Mouse (Mus musculus) kidney, embryonic 14.5 days (tissue): ENCODE measurements around the gene BC034090. TPM values are rescaled to one million over a fixed set of nuclear protein-coding genes. Genes with fewer than 3 reads are reported as not detected.
A peak's percentile ranks its signal among the peaks of the same experiment; 100 is the strongest.

ENCODE experiments used
- ATAC-seq: fragments of 200-750 bp; cut with Nextera tagmentation; 2 replicates; pipeline ENCODE4 v1.8.0; 2017; ENCODE audit warnings: moderate number of reproducible peaks, mild to moderate bottlenecking, moderate TSS enrichment, moderate library complexity; ENCODE audit not compliant: low FRiP score, low TSS enrichment
- H3K27ac ChIP-seq: fragments of 300-500 bp; sonication (generic); 2 replicates; pipeline ENCODE4 v1.5.1; 2014; ENCODE audit warnings: low read depth, mild to moderate bottlenecking, low read length, moderate library complexity, mixed read lengths
- H3K27me3 ChIP-seq: fragments of 300-500 bp; sonication (generic); 2 replicates; pipeline ENCODE4 v1.6.1; 2014; ENCODE audit warnings: mild to moderate bottlenecking, low read length; ENCODE audit not compliant: control insufficient read depth, insufficient read depth
- H3K36me3 ChIP-seq: fragments of 300-500 bp; sonication (generic); 2 replicates; pipeline ENCODE4 v1.6.1; 2014; ENCODE audit warnings: low read length, mixed read lengths; ENCODE audit not compliant: control insufficient read depth, insufficient read depth
- H3K4me1 ChIP-seq: fragments of 300-500 bp; sonication (generic); 2 replicates; pipeline ENCODE4 v1.6.1; 2014; ENCODE audit warnings: low read length, mixed read lengths; ENCODE audit not compliant: control insufficient read depth, insufficient read depth
- H3K4me2 ChIP-seq: fragments of 300-500 bp; sonication (generic); replicated peaks from 2 replicates; pipeline ENCODE4 v1.6.1; 2014; ENCODE audit warnings: low read depth, mild to moderate bottlenecking, low read length
- H3K4me3 ChIP-seq: fragments of 300-500 bp; sonication (generic); 2 replicates; pipeline ENCODE4 v1.5.1; 2014; ENCODE audit warnings: mild to moderate bottlenecking, low read length
- H3K9ac ChIP-seq: fragments of 300-500 bp; sonication (generic); 2 replicates; pipeline ENCODE4 v1.6.1; 2014; ENCODE audit warnings: low read depth, mild to moderate bottlenecking, low read length, moderate library complexity
- H3K9me3 ChIP-seq: fragments of 300-500 bp; sonication (generic); 2 replicates; pipeline ENCODE4 v1.6.1; 2016; ENCODE audit warnings: low read length; ENCODE audit not compliant: control insufficient read depth
- WGBS: fragments of 180-500 bp; shearing (Covaris S2); extraction: QIAGEN DNeasy Blood & Tissue Kit; methylation state at CpG from one replicate; pipeline ENCODE4 v1.1.7; 2014; 5-methylcytosine and 5-hydroxymethylcytosine counted together
- polyA plus RNA-seq: library from polyadenylated mRNA; unstranded; fragments of >200 nt; fragmentation: Nextera tagmentation; extraction: Ambion mirVana; gene quantifications from 2 replicates; pipeline ENCODE4 v1.2.1, GENCODE M21; 2014

Gene BC034090
- 4.7 and 4.9 TPM in 2 replicates for polyA plus RNA-seq

DNA sequence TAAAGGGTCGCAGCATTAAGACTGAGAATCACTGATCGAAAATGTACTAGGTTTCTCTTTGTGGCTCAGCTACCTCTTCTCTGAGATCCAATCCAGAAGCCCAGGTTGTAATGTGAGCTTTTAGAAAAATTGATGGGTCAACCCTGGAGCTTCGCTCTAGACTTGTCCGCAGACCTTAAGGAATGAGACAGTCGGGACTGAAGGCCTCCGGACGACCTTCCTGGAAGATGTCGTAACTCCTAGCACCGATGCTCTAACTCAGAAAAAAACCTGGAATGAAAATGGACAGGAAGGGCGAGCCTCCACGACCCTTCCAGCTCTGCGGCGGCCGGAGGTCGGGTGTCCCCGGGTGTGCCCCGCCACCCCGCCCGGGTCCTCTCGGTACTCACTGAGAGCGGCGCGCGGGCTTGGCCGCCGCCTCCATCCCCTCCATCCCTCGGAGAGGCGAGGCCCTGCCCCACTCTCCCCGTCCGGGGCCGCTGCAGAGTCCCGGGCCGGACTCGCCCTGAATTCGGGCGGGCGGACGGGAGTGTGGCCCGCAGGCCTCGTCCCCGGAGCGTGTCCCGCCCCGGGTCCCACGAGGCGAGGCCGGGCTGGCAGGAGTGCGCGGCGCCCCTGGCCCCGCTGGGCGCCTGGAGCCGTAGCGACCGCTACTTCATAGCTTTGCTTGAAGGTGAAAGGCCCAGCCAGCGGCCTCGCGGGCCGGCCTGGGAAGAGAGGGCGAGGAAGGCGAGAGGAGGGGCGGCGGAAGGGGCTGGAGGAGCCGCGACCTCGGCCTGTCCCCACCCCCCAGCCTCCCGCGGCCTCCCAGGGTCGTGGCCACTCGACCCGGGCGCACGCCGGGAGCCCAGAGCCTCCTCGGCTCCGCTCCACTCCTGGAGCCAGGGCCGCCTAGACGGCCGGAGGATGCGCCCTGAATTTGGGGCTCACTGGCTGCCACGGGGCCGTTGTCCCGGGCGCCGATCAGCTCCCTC is at the start of gene BC034090:
Gene BC034090, minus strand, starts transcription at position 648 of the 974 bp plus-strand sequence.
- 1% methylated on average over 78 of the region's 85 CpGs for WGBS
- peaks cover 13% of the 10 kb centered on the region; the same call in 1 of the 2 replicates for H3K36me3 ChIP-seq
- H3K9me3 ChIP-seq: no peaks in the 10 kb centered on the region
- peak within 1 kb of the TSS; percentile 97 for H3K4me2 ChIP-seq
- H3K9ac ChIP-seq: peak within 1 kb of the TSS; percentile 85
- H3K4me1 ChIP-seq: peaks cover 5% of the 10 kb centered on the region
- H3K27me3 ChIP-seq: no peaks in the 10 kb centered on the region; the same call in 1 of the 2 replicates
- peak within 1 kb of the TSS; percentile 47; the same call in 1 of the 2 replicates for H3K27ac ChIP-seq
- ATAC-seq: peak; percentile 82
- H3K4me3 ChIP-seq: peak within 1 kb of the TSS; percentile 65

DNA sequence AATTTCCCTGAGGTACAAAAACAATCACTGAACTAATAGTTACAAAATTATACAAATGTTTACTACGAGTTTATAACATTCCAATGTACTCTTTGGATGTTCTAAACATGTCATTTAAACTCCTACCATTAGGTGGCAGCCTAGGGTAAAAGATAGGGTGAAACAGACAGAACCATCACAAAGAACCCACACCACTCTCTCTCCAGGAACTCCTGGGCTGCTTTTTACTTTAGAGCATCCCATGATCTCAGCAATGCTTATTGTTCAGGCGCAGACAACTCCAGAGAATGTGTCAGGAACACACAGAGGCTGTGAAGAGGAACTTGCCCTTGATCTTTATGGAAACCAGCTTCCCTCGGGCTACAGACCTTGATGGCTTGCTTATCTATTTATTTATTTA is 49.2 kb upstream of the BC034090 start:
- 16% methylated on average over 3 of the region's 3 CpGs for WGBS
- Histone ChIP-seq H3K27ac (no peak overlapping the region), H3K9me3 (no peaks in the 10 kb centered on the region), H3K9ac (no peak overlapping the region), H3K36me3 (peaks cover 9% of the 10 kb centered on the region; the same call in 1 of the 2 replicates), H3K4me2 (no peak overlapping the region), H3K4me1 (no peaks in the 10 kb centered on the region), H3K27me3 (no peaks in the 10 kb centered on the region), H3K4me3 (no peak overlapping the region)
- peak; percentile 85 for ATAC-seq

DNA sequence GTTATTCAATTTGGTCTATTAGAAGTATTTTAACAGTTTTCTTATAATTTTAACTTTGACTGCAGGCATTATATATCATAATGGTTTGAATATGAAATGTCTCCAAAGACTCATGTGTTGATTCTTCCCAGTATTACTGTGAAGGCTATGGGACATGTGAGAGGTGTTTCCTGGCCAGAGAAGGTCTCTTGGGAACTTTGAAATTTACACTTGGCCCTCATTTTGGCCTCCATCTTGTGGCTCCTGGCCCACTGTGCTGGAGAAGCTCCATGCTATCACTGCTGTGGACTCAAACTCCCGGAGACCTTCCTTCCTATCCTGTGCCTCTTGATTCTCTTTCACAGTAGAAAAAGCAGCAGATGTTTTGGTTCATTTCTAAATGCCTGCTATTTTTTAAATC is 45.2 kb upstream of the BC034090 start:
- Histone ChIP-seq H3K36me3 (peaks cover 9% of the 10 kb centered on the region; the same call in 1 of the 2 replicates), H3K27ac (no peak overlapping the region), H3K4me3 (no peak overlapping the region), H3K4me2 (no peak overlapping the region), H3K9me3 (no peaks in the 10 kb centered on the region), H3K4me1 (no peaks in the 10 kb centered on the region), H3K9ac (no peak overlapping the region), H3K27me3 (no peaks in the 10 kb centered on the region)
- WGBS: 94% methylated on average over 1 of the region's 1 CpGs
- no peak for ATAC-seq

DNA sequence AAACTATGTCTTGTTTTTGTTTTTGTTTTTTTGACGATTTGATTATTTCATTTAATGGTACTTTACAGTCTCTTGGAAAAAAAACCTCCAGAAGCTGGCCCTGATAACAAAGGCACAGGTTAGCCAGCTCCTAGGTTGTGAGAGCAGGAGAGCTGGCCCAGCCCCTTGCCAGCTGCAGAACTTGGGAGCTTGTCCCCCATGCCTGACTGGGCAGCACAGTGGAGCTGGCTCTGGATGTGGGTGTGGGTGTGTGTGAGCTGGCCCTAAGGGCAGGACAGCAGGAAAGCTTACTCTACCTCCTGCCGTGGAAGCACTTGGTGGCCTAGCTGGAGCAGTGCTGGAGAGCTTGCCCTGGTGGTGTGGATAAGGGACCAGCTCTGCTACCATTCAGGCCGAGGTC is 43.8 kb upstream of the BC034090 start:
- H3K27me3 ChIP-seq: no peaks in the 10 kb centered on the region
- H3K4me3 ChIP-seq: no peak overlapping the region
- ATAC-seq: no peak
- no peaks in the 10 kb centered on the region for H3K4me1 ChIP-seq
- H3K27ac ChIP-seq: no peak overlapping the region
- H3K9me3 ChIP-seq: no peaks in the 10 kb centered on the region
- no peak overlapping the region for H3K4me2 ChIP-seq
- no peak overlapping the region for H3K9ac ChIP-seq
- H3K36me3 ChIP-seq: peaks cover 9% of the 10 kb centered on the region; the same call in 1 of the 2 replicates
- 77% methylated on average over 3 of the region's 3 CpGs for whole genome bisulfite sequencing

DNA sequence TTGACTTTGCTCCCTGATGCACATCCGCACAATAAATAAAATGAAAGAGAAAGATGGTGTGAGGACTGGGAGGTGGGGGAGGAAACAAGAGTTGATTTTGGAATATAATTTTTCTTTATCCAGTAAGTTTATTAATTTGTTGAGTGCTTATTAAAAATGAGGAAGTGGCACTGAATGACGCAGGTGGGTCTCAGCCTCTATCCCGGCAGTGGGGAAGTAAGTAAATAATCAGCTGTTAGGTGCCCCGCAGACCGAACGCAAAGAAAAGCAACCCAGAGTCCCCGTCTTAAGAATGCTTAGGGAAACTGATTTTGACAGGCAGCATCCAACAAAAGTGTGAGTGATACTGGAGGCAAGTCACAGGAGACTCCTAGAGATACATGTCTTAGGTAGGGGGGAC is 39.6 kb upstream of the BC034090 start:
- WGBS: 91% methylated on average over 7 of the region's 7 CpGs
- H3K9me3 ChIP-seq: no peaks in the 10 kb centered on the region
- ATAC-seq: no peak
- H3K4me2 ChIP-seq: no peak overlapping the region
- H3K27ac ChIP-seq: no peak overlapping the region
- H3K4me1 ChIP-seq: no peaks in the 10 kb centered on the region
- no peaks in the 10 kb centered on the region for H3K27me3 ChIP-seq
- H3K9ac ChIP-seq: no peak overlapping the region
- H3K36me3 ChIP-seq: peaks cover 4% of the 10 kb centered on the region; the same call in 1 of the 2 replicates
- H3K4me3 ChIP-seq: no peak overlapping the region

DNA sequence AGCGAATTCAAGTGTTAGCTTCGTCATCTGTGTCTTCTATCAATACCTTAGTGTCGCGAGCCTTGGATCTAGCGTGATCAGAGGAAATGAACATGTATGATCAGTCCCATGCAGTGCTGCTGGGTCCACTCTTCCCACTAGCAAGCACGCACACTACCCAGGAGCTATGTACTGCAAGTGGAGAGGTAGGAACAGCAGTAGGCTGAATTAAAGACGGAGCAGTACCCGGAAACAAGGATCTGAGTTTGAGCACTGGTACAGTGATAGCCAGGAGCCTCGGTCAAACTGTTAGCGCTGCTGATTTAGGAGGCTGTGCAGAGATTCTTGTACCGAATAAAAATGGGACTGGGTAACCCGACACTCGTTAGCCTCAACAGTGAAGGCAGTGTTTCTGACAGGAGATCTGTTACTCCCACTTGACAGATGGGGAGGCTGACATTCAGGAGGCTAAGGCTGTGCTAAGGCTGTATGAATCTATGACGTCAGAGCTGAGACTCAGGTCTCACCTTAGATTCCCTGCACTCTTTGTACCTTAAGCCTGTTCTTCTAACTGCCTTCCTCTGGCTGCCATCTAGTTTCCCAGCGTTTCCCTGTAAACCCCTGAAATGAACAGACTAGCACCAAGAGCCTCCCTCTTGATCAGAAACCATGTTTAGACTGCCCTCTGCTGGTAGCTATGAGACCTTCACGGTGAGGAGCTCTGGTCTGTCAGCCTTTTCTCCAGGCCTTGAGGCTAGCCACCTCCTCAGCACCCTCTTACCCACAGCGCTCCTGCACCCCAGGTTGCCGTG is 37.0 kb upstream of the BC034090 start:
- Histone ChIP-seq H3K27ac (no peak overlapping the region), H3K9ac (no peak overlapping the region), H3K4me3 (no peak overlapping the region), H3K4me1 (no peaks in the 10 kb centered on the region), H3K36me3 (peaks cover 4% of the 10 kb centered on the region; the same call in 1 of the 2 replicates), H3K9me3 (no peaks in the 10 kb centered on the region), H3K27me3 (no peaks in the 10 kb centered on the region), H3K4me2 (no peak overlapping the region)
- ATAC-seq: peak; percentile 92
- 43% methylated on average over 18 of the region's 18 CpGs for WGBS

DNA sequence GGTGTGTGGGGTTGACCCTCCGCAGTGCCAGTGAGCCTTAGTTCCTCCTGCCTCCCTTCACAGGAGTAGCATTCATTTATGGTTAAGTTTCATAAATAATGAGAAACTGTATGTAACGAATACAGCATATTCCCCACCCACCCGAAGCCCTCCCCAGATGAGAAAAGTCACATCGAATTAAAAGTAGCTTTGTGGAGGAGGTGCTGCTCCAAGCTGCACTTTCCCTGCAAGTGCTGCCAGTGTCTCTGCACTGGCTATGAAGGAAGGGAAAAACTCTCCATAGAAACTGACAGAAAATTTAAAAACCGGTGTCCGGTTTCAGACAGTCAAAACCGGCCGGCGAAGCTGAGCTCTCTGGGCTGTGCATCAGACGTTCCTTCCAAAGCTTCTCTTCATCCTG is 36.1 kb upstream of the BC034090 start:
- Histone ChIP-seq H3K9ac (no peak overlapping the region), H3K4me3 (no peak overlapping the region), H3K27ac (no peak overlapping the region), H3K4me2 (no peak overlapping the region), H3K36me3 (peaks cover 4% of the 10 kb centered on the region; the same call in 1 of the 2 replicates), H3K27me3 (no peaks in the 10 kb centered on the region), H3K9me3 (no peaks in the 10 kb centered on the region), H3K4me1 (no peaks in the 10 kb centered on the region)
- ATAC-seq: no peak
- WGBS: 41% methylated on average over 10 of the region's 10 CpGs

DNA sequence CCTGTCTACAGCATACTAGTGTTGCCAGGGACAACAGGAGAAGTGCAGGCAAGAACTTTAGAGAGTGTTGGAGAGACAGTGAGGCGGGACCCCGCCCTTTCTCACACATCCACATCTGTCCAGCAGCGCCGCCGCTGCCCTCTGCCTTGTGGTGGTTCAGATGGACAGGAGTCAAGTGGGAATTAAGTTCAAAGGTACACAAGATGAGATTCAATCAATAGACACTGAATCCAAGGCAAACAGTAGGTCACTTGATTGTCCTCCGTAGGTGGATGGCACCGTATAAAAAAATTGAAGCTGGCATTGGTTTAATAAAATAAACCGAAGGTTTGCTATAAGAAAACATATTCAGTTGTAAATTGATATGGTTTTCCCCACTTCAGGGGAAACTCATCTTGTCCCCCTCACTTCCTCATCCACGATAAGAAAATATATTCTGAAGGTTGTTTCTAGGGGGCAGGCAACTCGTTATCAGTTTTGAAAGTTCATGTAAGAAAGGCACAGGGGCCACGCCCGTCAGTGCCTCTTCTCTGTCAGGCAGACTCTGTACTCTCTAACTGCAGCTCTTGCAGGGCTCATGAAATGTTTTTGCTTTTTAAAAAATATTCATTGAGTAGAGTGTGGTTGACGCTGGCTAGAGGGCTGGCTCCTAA is 32.3 kb upstream of the BC034090 start:
- Histone ChIP-seq H3K27ac (no peak overlapping the region), H3K27me3 (no peaks in the 10 kb centered on the region), H3K9me3 (no peaks in the 10 kb centered on the region), H3K36me3 (no peaks in the 10 kb centered on the region), H3K4me2 (no peak overlapping the region), H3K4me3 (no peak overlapping the region), H3K9ac (no peak overlapping the region), H3K4me1 (no peaks in the 10 kb centered on the region)
- ATAC-seq: no peak
- WGBS: 56% methylated on average over 13 of the region's 13 CpGs
